Mouse (Mus musculus) CD4-positive helper T cell, adult 2 months (primary cell): ENCODE measurements around the gene Lmtk3.
A peak's percentile ranks its signal among the peaks of the same experiment; 100 is the strongest.

ENCODE experiments used
- DNase-seq: peaks from one replicate; pipeline ENCODE4 v3.0.0-alpha.2; 2012; ENCODE audit warnings: low read depth, missing footprints, low spot score

Gene Lmtk3

GRCm38 (mm10) chr7:45784524-45785372, 1.2 kb downstream of the Lmtk3 start, which contains the start of gene Sult2b1:
TSS of gene Sult2b1 (minus strand) at chr7:45784669.
- DNase-seq, result peak; percentile 33

- no peak for DNase-seq
Measured at GRCm38 (mm10) chr7:45785388-45786135, 2.0 kb downstream of the Lmtk3 start.

- no peak for DNase-seq
Measured at GRCm38 (mm10) chr7:45786136-45786578, 2.6 kb downstream of the Lmtk3 start.

GRCm38 (mm10) chr7:45786661-45787413, 3.3 kb downstream of the Lmtk3 start:
- DNase-seq, result no peak

DNA sequence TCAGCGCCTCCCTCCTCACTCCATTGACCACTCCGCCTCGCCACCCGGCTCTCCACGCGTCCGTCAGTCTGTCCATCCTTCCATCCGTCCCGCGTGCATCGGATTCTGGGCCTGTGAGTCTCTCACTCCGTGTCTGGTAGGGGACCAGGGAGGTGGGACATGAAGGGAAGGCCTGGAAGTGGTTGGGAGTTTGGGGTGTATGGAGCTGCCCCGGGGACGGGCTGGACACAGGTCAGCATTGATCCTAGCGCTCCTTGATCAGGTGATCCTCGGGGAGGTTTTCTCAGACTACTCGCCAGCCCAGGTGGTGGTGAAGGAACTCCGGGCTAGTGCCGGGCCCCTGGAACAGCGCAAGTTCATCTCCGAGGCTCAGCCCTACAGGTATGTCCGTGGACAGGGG, 4.1 kb downstream of the Lmtk3 start:
- no peak for DNase-seq

DNA sequence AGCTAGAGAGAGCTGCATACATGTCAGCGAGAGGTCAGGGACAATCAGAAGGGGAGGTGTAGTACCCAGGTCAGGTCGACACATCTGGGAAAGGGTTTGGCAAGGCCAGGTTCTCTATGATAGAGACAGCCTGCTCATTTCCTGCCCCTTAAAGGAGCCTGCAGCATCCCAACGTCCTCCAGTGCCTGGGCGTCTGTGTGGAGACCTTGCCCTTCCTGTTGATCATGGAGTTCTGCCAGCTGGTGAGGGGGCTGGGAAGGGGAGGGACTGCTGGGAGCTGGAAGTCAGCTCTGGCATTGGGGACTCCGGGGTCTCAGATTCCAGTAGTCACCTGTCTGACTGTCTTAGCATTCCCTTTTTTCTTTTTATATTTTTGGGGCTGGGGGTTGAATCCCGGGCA, 7.2 kb downstream of the Lmtk3 start:
- DNase-seq, result no peak

DNA sequence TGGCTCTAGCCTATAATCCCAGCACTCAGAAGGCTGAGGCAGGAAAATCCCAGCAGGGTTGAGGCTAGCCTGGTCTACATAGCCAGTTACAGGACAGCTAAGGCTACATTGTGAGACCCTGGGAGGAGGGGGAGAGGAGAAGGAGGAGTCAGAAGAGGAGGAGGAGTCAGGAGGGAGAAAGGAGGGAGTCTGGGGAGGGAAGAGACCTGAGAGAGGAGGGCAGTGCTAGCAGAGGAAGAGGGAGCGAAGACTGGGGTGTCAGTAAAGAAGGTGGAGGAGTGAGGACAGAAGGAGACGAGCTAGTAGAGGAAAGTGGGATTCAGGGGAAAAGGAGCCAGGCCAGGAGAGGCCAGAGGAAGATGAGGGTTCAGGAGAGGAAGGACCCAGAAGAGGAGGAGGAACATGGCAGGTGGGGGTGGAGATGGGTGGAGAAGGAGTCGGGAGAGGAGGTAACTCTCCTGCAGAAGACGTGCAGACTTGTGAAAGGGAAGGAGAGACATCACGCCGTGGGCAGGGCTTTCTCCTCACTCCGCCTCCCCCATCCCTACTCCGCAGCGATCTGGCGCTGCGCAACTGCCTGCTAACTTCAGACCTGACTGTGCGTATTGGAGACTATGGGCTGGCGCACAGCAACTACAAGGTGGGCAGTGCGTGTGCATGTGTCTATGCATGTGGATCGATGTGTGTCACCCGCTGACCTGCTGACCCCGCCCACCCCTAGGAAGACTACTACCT, 8.4 kb downstream of the Lmtk3 start:
- no peak for DNase-seq

- no peak for DNase-seq
Measured at GRCm38 (mm10) chr7:45793240-45793639, 9.7 kb downstream of the Lmtk3 start.

DNA sequence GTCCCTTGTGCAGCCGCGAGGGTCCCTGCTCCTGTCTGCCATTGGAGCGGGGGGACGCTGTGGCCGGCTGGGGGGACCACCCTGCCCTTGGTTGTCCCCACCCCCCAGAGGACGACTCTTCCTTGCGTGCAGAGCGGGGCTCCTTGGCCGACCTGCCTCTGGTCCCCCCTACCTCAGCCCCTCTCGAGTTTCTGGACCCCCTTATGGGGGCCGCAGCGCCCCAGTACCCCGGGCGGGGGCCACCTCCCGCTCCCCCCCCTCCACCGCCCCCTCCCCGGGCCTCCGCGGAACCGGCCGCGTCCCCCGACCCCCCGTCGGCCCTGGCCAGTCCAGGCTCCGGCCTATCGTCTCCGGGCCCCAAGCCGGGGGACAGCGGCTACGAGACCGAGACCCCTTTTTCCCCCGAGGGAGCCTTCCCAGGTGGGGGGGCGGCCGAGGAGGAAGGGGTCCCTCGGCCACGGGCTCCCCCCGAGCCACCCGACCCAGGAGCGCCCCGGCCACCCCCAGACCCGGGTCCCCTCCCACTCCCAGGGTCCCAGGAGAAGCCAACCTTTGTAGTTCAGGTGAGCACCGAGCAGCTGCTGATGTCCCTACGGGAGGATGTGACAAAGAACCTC, 10.5 kb downstream of the Lmtk3 start:
- no peak for DNase-seq

DNA sequence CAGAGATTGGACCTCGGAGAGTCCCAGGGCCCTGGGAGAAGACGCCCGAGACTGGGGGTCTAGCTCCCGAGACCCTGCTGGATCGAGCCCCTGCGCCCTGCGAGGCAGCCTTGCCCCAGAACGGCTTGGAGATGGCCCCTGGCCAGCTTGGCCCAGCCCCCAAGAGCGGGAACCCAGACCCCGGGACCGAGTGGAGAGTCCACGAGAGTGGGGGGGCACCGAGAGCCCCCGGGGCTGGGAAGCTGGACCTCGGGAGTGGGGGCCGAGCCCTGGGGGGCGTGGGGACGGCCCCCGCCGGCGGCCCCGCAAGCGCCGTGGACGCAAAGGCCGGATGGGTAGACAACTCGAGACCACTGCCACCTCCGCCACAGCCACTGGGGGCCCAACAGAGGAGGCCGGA, 11.4 kb downstream of the Lmtk3 start:
- no peak for DNase-seq

- DNase-seq, result no peak
Measured at GRCm38 (mm10) chr7:45796950-45797349, 13.4 kb downstream of the Lmtk3 start.

- DNase-seq, result no peak
Measured at GRCm38 (mm10) chr7:45797661-45798510, 14.3 kb downstream of the Lmtk3 start.

GRCm38 (mm10) chr7:45798511-45798836, 14.9 kb downstream of the Lmtk3 start:
- DNase-seq, result peak; percentile 72

DNA sequence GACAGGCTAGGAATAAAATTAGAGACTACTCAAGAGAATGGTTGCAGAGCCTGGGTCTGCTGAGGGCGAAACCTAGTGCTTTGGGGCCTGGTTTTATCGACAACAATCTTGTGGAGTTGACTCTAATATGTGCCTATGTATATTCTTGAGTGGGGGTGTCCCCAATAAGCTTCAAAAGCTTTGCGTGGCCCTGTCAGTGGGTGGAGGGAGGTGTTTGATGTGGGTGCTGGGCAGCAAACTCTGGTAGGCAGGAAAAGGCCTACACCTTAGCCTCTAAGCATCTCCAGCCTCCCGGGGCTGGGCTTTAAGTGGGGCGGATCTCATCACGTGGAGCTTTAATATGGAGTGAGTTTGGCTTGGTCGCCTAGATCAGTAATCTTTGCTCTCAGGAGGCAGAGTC, 15.4 kb downstream of the Lmtk3 start:
- DNase-seq, result peak; percentile 85

DNA sequence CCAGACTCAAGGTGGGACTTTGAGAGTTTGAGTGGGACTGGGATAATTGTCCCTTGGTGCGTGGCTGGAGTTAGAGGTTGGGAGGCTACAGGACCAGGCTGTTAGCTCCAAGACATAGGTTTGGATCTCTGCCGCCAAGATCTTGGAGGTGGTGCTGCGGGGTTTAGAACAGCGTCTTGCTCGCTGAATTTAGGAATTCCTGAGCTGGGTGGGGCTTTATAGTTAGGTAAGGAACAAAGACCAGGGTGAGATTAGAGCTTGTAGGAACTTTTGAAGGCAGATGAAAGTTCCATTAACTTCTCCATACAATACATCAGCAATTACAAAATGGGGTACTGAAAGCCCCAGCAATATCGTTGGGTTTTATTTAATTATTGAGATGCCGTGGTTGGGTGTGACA, 16.5 kb downstream of the Lmtk3 start:
- no peak for DNase-seq

GRCm38 (mm10) chr7:45800546-45801204, 17.1 kb downstream of the Lmtk3 start:
- DNase-seq, result peak; percentile 86

- DNase-seq, result peak; percentile 91
Measured at GRCm38 (mm10) chr7:45801348-45801747, 17.8 kb downstream of the Lmtk3 start.

DNA sequence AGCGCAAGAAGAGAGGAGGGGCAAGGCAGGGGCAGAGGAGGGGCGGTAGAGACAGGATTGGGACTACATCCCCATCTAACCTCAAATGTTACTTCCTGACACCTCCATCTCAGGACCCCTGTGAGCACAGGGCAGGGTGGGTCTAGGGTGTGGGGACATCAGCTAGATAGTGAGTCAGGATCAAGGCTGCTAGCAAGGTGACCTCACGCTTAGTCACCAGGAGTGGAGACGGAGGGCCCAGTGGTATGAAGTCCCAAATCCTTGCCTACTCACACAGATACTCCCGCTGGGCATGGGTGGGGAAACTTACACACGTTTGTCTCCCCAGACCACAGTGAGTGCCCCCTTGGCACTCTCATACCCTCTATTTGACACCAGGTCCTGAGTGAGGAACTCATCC, 19.0 kb downstream of the Lmtk3 start:
- no peak for DNase-seq

GRCm38 (mm10) chr7:45805941-45806340, 22.4 kb downstream of the Lmtk3 start:
- DNase-seq, result no peak

DNA sequence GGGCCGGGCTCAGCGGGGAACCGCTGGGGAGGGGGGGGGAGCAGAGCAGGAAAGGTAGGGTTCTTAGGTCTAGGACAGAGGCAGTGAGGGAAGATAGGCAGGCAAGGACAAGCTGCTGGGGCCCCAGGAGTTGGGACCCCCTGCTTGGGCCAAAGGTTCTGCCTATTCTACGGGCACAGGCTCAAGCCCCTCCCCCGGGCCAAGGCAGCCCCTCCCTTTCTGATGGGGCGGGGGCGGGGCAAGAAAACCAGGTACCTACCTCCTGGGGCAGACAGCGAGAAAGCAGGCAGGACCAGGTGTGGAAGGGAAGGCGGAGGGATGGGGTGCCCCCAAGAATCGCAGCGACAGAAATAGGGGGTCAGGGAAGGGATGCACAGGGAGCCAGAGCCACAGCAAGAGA, 24.9 kb downstream of the Lmtk3 start:
- DNase-seq, result no peak
